Mouse (Mus musculus): ENCODE results near the gene Gk5.
"Not testable (repeated sequence)": the region's sequence is repeated elsewhere in the genome, so short reads cannot be mapped to it uniquely, and the experiment has no call there.

Gk5 gene

DNA sequence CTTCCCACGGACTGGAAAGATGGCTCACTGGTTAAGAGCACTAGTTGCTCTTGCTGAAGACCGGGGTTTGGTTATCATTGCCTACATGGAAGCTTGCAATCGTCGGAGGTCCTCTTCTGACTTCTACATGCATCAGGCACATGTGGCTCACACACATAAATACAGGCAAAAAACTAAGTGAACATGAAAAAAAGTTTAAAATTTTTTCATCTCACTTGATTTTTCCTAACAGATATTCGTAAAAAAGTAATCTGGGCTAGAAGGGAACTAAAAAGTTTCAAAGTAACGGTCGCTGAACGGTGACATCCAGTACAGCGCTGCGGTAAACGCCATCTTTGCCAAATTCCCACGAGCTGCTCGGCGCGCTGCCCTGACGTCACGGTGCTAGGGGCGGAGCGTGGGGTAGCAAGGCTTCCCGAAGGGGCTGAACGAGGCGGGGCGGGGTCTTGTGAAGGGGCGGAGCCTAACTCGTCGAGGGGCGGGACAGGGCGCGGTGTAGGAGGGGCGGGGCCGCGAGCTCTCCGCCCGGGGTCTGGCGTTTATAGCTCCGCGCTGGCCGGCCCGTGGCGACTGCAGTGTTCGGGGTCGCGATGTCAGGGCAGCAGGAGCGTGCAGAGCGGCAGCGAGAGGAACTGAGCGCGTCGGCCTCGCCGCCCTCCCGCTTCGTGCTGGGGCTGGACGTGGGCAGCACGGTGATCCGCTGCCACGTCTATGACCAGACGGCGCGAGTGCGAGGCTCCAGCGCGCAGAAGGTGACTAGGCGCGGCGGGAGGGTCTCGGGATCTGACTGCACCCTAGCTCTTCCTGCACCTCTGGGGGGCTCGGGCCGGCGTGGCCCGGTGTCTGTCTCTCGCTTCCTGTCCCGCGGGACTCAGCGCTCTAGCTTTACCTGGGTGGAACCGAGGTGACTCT is at the start of gene Gk5:
Gk5 (plus strand) TSS at position 502 of the 912 bp plus-strand sequence.
- peak; percentile 96 to 100 for DNase-seq (ENCODE audit: low spot score in 2 of 2)

DNA sequence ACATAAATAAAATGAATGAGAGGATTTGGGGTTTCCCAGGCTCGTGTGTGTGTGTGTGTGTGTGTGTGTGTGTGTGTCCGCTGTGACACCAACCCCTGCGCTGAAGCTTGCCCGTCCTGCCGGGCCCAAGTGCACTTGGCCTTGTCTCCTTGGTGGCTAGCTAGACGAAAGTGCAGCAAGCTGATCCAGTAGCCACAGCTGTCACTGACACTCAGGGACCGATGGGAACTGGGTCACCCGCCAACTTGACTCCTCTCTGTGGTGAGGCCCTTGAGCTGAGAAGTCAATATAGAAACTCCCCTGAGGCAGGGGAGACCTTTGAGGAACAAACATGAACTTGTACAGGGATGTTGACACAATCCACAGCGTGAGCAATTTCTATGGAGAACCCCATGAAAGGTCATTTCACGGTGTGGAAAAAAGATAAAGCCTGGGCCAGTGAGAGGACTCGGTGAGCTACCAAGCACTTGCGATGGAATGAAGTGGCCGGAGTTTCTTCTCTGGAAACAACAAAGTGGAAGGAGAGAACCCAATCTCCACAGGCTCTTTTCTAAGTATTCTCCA is 40.3 kb upstream of the Gk5 start:
- no peak for DNase-seq (ENCODE audit: low spot score in 2 of 2)

DNA sequence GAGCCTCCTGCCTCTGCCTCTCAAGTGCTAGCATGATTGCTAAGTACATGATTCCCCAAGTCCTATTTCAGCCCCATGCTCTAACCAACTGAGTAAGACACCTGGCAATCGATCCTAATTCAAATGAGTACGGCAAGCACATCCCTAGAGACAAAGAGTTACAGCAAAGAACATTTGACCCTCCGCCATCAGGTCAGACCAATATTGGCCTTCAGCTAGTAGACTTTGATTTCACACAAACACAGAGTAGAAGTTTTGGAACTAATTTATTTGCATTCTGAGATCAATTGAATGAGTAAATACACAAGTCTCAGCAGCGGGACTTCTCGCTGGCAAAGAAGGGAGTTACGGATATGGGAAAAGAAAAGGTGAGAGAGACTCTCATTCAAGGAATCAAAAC is 33.9 kb upstream of the Gk5 start:
- no peak for DNase-seq (ENCODE audit: low spot score in 2 of 2)

DNA sequence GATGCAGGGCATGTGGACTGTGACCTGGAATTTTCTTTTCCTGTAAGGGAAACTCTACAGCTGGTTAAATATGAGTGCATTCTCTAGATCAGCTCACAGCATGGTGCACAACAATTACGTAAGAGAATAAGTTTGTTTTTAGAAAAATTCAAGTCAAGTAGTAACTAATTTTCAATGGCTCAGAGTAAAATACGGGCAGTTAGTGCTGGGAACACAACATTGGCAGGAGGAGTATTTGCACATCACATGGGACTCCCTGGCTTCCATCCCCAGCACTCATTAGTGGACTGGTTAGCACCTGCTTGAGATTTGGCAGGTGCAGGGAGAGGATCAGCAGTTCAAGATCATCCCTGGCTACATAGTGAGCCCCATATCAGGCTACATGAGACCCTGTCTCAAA is 31.5 kb upstream of the Gk5 start:
- no peak for DNase-seq (ENCODE audit: low spot score in 2 of 2)

DNA sequence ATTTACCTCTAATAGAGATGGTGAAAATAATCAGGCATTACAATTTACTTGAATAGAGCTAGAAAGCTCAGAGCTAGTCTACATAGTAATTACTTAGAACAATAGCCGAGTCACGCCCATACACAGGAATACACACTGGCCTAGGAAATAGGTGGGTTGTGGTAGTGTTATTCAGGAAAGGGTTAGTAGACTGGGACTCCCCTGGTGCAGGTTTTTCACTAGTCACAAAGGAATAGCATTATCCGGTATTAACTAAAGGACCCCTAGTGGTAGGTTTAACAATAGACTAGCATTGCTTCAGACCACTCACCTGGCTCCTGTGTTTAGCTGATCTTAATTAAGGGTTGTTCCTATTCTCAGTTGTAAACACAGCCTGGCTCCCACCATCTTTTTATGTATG is 30.7 kb upstream of the Gk5 start:
- not testable (repeated sequence) for DNase-seq (ENCODE audit: low spot score in 2 of 2)

DNA sequence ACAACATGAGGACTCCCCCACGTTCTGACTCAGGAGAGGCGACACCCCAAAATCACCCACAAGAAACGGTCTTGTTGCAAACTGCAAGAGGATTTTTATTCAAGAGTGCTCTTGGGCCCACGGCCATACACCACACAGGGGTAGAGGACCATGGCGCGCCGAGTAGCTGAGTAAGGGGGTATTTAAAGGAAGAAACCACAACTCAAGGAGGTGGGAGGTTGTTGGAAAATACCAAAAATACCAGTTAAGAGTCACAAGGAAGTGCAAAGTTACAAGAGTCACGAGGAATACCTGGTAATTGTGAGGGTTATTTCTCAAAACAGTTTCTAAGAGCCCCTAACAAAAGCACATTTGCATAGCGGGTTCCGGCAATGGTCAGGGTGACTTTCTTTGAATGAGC is 26.5 kb upstream of the Gk5 start:
- DNase-seq (ENCODE audit: low spot score in 2 of 2): not testable (repeated sequence)

DNA sequence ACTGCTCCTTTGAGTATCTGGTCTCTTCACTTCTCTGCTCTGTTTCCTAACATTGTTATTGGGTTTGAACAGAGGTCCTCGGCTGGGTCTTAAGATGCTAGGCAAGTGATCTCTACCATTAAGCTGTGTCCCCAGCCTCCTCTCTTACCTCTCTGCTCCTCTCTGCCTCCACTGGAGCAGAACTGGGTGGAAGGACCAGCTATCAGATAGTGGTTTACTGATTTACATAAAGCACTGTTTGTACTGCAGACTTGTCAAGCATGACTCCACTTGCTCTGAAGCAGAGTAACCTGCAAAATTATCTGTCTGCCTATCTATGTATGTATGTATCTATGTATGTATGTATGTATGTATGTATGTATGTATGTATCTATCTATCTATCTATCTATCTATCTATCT is 25.9 kb upstream of the Gk5 start:
- DNase-seq (ENCODE audit: low spot score in 2 of 2): no peak

DNA sequence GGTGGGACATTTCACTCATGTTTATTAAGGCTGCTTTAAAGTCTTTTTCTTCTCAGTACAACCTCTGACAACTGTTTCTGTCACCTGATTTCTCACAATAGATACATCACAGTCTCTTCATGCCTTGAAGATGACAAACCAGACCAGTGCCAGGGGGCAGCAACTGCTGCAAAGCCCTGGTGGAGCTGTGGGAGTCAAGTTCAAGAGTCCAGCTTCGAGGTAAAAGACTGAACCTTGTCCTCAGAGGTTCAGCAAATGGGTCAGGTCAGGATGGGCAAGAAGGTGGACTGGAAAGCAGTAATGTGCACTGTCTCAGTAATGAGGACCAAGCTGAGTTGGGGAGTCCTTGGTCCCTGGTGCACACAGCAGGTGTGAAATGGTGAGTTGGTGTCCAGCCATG is 24.8 kb upstream of the Gk5 start:
- no peak for DNase-seq (ENCODE audit: low spot score in 2 of 2)

DNA sequence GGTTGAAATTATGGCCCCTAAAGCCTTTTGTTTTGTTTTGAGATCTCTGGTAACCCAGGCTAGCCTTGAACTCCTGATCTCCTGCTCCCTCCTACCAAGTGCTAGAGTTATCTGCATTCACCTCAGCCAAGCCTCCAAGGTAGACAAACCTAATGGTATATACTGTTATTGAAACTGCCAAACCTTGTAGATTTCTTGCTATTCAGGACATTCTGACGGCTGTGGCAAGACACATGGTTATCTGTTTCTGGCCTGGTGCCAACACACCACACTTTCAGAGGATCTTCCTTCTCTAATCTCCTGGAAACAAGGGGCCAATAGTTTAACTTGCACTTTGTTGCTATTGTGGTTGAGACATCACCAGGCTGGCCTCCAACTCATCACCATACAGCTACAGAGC is 24.0 kb upstream of the Gk5 start:
- DNase-seq (ENCODE audit: low spot score in 2 of 2): no peak

DNA sequence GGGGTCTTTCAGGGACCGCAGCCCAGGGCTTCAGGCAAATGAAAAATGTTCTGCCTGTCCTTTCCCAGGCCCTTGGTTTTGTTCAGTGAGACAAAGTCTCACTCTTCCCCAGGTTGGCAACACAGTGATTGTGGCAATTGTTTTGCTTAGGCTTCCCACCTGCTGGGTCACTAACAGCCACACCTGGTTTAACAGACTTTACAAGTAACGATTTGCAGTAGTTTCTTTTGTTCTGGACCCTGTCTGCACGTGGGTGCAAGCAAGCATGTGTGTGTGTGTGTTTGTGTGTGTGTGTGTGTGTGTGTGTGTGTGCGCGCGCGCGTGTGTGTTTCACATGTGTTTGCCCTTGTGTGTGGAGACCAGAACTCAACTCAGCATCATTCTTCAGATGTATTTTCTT is 16.3 kb upstream of the Gk5 start:
- DNase-seq (ENCODE audit: low spot score in 2 of 2): no peak

DNA sequence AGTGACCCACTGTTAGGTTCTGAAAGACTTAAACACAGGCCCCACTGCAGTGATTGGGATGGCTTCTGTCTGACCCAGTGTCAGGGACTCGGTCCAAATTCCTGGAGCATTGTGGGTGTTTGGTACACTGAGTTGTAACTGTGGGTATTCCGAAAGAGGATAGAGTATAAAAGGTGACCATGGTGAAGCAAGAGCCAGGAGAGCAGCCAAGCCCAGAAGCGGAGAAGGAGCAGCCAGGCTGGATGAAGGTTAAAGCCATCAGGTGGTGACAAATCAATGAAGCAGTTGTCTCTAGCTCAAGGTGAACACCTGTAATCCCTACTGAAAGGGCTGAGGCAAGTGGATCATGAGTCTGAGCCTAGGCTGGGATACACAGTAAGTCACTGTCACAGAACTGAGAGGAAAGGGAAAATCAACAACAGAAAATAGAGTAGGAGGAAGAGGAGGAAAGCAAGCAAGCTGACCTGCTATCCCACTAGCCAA is 6.2 kb upstream of the Gk5 start:
- DNase-seq (ENCODE audit: low spot score in 2 of 2): no peak

DNA sequence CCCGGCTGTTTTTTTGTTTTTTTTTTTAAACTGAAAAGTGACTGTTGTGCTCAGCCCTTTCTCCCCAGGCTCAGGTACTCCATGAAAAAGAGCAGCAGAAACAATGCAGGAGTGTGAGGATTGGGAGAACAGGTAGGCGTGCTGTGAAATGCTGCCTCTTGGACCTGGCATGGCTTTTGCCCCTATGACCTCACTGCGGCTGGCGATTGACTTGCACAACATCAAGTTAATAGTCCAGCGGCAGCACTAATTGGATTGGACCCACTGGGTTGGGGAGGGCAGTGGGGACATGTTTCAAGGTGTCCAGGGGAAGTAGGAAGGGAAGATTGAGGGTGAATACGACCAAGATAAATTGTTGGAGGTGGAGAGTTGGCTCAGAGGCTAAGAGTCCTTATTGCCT is 2.4 kb upstream of the Gk5 start:
- DNase-seq (ENCODE audit: low spot score in 2 of 2): no peak

DNA sequence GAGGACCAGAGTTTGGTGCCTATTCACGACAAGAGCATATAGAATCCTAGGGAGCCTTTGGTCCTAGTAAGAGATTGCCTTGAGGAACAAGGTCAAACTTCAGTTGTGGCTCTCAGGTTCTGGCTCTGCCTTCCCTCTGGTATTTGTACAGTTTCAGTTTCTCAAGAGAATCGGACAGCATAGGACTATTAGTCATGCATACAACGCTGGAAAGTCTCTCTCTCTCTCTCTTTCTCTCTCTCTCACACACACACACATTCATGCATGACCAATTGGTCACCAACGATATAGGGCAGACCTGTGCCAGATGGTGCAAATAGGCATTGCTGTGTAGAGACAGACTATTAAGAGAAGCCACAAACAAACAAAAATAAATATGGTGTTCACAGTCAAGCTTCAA is 946 bp upstream of the Gk5 start:
- no peak for DNase-seq (ENCODE audit: low spot score in 2 of 2)

DNA sequence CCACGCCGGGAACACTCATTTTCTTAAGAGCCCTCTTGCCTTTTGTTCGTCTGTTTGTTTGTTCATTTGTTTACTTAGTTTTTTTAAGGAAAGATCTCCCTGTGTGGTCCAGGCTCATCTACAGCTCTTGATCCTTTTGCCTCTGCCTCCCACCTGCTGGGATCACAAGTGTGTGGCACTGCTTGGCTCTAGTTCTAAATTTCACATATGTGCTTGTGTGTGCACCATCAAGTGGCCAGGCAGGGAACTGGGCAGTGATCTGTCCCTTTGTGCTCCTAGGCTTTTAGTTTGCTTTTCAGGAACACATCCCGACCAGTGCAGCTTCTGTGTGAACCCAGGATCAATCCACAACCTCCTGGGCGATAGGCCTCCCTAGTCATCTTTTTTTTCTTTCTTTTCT is 8.8 kb downstream of the Gk5 start:
- DNase-seq (ENCODE audit: low spot score in 2 of 2): no peak

DNA sequence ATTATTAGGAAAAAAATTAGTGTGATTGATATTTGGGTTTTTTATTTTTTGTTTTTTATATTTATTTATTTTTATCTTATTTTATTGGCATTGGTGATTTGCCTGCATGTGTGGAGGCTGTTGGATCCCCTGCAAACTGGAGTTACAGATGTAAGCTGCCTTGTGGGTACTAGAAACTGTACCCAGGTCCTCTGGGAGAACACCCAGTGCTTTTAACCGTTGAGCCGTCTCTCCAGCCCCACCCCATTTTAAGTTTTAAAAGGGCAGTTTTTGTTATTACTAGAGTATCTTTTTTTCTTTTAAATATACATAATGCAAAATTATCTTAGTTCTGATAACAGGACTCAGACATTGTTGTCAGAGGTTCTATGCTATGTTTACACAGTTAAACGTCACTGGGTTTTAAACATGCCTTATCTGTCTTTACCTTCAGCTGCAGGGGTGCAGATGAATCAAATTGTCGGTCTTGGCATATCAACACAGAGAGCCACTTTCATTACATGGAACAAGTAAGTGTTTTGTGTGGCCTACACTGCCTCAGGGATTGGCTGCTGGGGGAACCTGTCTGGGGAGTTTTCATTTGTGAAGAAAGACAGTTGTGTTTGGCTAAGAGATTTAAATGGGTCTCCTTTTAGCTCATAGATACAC is 13.9 kb downstream of the Gk5 start:
- no peak for DNase-seq (ENCODE audit: low spot score in 2 of 2)

DNA sequence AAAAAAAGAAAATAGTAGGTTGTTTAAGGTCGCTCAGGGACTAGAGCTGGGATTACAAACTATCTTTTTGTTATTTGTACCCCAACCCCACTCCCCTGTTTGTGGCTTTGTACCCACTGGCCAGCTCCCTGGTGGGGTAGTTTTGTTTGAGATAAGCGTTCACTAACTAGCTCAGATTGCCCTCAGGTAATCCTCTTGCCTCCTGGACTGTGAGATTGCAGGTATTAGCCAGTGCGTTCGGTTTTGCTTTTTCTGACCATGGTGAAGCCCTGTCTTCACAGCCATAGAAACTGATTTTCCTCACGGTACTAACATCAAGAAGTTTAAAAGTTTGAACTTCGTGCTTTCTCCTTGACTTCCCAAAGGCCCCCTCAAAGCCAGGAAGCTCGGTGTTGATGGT is 15.3 kb downstream of the Gk5 start:
- no peak for DNase-seq (ENCODE audit: low spot score in 2 of 2)

DNA sequence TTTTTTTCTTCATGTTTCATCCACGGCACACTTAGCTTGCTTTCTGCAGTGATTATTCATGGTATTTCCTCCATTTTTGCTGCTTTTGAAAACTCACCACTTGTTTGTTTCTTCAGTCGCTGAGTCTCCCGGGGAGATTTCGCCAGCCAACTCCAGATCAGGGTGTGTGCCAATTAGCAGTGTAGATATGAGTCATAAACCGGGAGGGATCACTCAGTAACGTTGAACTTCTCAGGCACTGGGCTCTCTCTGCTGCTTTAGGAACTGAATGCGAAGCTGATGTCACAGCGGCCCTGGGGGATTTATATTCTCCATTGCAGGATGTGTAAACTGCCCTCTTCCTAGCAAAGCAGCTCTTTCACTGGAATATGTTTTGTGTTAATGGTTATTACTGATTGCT is 15.8 kb downstream of the Gk5 start:
- no peak for DNase-seq (ENCODE audit: low spot score in 2 of 2)

DNA sequence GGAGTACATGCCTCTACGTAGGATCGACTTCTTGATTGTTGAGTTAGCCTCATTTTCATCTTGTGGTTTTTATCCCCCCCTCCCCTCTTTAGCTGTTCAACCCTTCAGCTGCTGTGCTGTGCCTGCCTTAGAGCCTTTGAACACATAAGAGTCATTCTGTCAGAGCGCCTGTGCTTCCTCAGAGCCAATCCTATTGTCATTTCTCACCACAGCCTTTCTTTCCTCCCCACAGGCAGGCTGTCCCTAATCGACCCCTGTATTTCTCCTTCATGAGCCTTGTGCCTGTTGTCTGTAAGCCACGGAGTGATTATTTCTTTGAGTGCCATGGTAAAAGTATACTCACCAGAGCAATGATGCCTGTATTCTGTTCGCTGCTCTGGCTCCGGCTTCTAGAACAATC is 16.3 kb downstream of the Gk5 start:
- peak in 1 of 2 experiments; percentile 34 for DNase-seq (ENCODE audit: low spot score in 2 of 2)

DNA sequence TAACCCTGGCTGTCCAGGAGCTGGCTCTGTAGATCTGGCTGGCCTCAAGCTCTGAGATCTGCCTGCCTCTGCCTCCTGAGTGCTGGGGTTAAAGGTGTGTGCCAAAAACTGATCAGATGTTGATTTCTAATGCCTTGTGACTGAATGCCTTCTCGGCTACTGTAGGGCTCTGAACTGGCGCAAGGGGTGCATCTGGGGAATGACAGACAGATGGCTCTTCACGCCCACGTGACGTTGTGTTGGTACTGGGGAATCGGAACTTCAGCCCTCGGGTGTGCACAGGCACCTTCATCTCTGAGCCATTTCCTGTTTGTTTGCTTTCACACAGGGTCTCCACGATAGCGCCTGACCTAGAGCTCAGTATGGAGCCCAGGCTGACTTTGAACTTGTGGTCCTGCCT is 19.8 kb downstream of the Gk5 start:
- no peak for DNase-seq (ENCODE audit: low spot score in 2 of 2)

DNA sequence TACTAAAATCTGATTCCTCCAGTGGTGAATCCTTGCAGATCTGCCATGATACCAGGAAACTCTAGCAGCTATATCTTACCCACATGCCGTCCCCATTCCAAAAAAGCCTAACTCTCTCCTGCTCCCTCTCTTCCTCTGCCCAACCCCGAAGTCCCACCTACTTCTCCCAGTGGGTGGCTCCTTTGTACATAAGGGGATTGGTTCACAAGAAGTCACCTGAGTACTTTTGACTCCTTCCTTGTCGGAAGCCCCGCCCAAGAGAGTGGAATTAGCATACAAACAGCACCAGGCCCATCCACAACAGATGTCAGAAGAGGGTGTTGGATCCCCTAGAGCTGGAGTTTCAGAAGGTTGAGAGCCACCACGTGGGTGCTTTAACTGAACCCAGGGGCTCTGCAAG is 20.7 kb downstream of the Gk5 start:
- no peak for DNase-seq (ENCODE audit: low spot score in 2 of 2)

DNA sequence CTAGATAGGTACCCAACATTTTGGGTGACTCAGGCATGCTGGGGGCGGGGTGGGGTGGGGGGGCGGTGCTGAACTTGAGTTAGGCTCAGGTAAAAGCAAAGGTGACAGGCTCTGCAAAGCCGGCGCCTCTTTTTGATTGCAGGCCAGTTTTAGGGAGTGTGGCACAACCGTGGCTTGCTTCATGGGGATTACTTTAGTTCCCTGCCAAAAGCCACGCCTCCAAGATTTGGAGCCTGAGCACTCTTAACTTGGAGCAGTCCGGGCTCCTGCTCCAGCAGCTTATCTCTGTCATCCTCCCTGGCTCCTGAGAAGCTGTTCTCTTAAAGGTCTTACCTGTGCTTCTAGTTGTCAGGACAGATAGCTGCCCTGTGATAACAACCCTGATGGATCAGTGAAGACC is 21.8 kb downstream of the Gk5 start:
- DNase-seq (ENCODE audit: low spot score in 2 of 2): no peak

DNA sequence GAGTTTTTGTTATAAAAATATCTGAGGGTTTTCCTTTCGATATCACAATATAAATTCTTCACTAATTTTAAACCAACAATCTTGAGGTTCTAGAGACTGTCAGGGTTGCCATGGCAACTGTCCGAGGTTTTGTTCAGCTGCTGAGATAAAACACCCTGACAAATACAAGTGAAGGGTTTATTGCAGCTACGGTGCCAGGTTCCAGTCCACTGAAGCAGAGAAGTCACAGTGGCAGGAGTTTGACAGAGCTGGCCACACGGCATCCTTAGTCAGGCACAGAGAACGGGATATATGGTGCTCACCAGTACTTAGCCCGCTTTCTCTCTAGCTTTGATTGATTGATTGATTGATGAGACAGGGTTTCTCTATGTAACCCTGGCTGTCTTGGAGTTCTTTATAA is 23.3 kb downstream of the Gk5 start:
- no peak for DNase-seq (ENCODE audit: low spot score in 2 of 2)

DNA sequence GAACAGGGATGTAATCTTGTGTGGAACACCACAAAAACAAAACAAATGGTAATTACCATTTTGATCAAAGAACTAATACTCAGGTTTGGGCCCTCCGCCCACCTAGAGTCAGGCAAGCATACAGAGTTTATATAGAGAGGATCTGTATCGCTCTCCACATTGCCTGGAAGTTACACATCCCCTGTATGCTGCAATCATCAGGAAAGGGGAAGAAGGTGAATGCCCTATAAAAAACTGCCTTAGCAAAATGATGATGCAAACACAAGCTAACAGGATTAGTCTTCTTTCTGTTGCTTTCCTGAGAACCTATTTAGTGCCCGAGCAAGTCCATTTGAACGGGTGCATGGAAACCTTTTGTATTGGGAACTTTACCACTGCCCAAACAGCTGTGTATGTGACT is 24.5 kb downstream of the Gk5 start:
- no peak for DNase-seq (ENCODE audit: low spot score in 2 of 2)
